Mouse (Mus musculus) kidney, adult 2 months (tissue): ENCODE results near the gene Rnf150. TPM values are rescaled to one million over a fixed set of nuclear protein-coding genes. Genes with fewer than 3 reads are reported as not detected.

Experiments used
- DNase-seq: peaks from one replicate; pipeline ENCODE4 v3.0.0; 2021
- H3K27ac ChIP-seq: fragments of 200-500 bp; 2 replicates; pipeline ENCODE4 v1.5.1; 2012; ENCODE audit warnings: low read depth, low read length, control low read depth, inconsistent platforms; ENCODE audit not compliant: insufficient read depth
- H3K27me3 ChIP-seq: fragments of 200-500 bp; replicated peaks from 2 replicates; pipeline ENCODE4 v1.6.1; 2012; ENCODE audit warnings: mild to moderate bottlenecking, moderate library complexity, low read length, inconsistent platforms; ENCODE audit not compliant: control insufficient read depth, insufficient read depth
- H3K36me3 ChIP-seq: fragments of 200-500 bp; 2 replicates; pipeline ENCODE4 v1.6.1; 2012; ENCODE audit warnings: mild to moderate bottlenecking, moderate library complexity, low read length, inconsistent platforms; ENCODE audit not compliant: control insufficient read depth, insufficient read depth
- H3K4me1 ChIP-seq: fragments of 200-500 bp; 2 replicates; pipeline ENCODE4 v1.6.1; 2011; ENCODE audit warnings: low read length; ENCODE audit not compliant: control insufficient read depth, insufficient read depth
- H3K4me3 ChIP-seq: fragments of 200-500 bp; 2 replicates; pipeline ENCODE4 v1.5.1; 2011; ENCODE audit warnings: mild to moderate bottlenecking, low read depth, low read length, control low read depth; ENCODE audit not compliant: insufficient read depth
- CTCF ChIP-seq: fragments of 200-500 bp; conservative IDR thresholded peaks from 2 replicates; pipeline ENCODE4 v1.5.1; 2011; ENCODE audit warnings: low read depth, mild to moderate bottlenecking, control low read depth, low read length, moderate library complexity, mixed read lengths; ENCODE audit not compliant: insufficient read depth, insufficient read length
- POLR2A ChIP-seq: fragments of 200-500 bp; IDR thresholded peaks from one replicate; pipeline ENCODE4 v1.6.1; 2011; ENCODE audit warnings: low read depth, low read length, control low read depth
- WGBS: fragments of 180-500 bp; shearing (Covaris S2); methylation state at CpG from one replicate; pipeline ENCODE4 v1.1.7; 2018; 5-methylcytosine and 5-hydroxymethylcytosine counted together
- polyA plus RNA-seq: library from polyadenylated mRNA; depleted of rRNA; stranded (reverse); fragments of >200 nt; gene quantifications from 2 replicates; pipeline ENCODE4 v1.2.3, GENCODE M21; 2012

Rnf150 gene
- polyA plus RNA-seq, 1 experiment: 1.6 TPM

GRCm38 (mm10) chr8:82844413-82844812 lies 18.7 kb upstream of the Rnf150 start:
- Histone ChIP-seq H3K4me3 (no peak overlapping the region), H3K27ac (no peak overlapping the region), H3K36me3 (no peaks in the 10 kb centered on the region), H3K4me1 (no peaks in the 10 kb centered on the region), H3K27me3 (no peaks in the 10 kb centered on the region)
- DNase-seq: no peak
- TF ChIP-seq POLR2A (no peak), CTCF (no peak)
- WGBS: 42% methylated on average over 1 of the region's 1 CpGs

GRCm38 (mm10) chr8:82846098-82846497 lies 17.1 kb upstream of the Rnf150 start:
- TF ChIP-seq CTCF (no peak), POLR2A (no peak)
- Histone ChIP-seq H3K36me3 (no peaks in the 10 kb centered on the region), H3K4me1 (no peaks in the 10 kb centered on the region), H3K4me3 (no peak overlapping the region), H3K27ac (no peak overlapping the region), H3K27me3 (no peaks in the 10 kb centered on the region)
- 77% methylated on average over 2 of the region's 2 CpGs for WGBS
- DNase-seq: no peak

DNA sequence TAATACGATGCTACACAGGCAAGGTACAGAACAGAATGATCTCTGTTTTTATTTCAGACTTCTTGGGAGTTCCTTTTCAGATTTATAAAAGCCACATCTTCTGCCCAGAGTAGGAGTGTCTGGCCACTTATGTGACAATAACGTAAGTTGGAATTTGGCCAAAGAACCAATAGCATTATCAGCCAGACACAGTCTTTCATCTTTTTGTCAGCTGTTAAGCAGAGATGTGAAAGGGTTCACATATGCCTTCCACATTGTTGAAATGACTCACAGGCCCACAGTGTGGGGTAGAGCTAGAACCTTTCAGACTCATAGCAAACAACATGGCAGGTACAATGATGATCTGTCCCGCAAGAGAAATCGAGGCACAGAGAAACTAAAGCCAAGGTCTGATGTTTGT lies 16.4 kb upstream of the Rnf150 start:
- Histone ChIP-seq H3K4me1 (no peaks in the 10 kb centered on the region), H3K27ac (no peak overlapping the region), H3K4me3 (no peak overlapping the region), H3K36me3 (no peaks in the 10 kb centered on the region), H3K27me3 (no peaks in the 10 kb centered on the region)
- no peak for DNase-seq
- no peak for TF ChIP-seq CTCF
- no peak for TF ChIP-seq POLR2A
- WGBS: 76% methylated on average over 4 of the region's 4 CpGs

DNA sequence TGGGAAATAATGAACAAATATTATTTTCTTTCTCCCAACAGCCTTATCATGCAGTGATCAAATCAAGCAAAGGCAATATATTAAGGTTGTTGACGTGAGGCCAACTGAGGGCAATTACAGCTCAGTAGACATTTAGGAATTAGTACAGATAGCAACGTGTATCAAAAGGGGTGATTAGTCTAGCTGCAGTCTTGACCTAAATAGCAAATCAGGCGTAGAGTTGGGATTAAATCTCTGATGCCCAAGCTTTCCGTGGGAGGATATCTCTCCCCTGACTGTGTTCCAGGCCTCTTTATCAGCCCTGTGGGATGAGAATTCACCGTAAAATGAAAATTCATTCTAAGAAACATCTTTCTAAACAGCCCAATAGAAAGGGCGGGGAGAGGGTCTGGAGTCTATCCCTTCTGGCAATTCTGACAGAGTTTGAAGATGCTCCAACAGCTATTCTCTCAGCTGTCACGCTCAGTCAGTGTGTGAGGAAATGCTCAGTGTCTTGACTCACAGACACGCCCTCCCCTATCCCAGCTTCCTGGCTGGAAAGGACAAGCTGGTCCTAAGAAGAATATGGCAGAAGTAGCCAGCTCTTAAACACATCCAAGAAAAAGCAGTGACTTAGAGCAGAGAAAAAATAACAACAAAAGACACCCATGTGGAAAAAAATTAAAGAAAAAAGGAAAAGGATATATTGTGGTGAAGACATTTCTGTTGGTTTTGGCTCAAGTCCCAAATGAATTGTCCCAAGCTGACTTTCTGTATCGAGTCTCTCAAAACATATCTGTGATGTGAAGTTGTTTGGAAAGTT lies 4.4 kb upstream of the Rnf150 start:
- H3K4me3 ChIP-seq: no peak overlapping the region
- H3K27me3 ChIP-seq: no peaks in the 10 kb centered on the region
- no peak for DNase-seq
- H3K4me1 ChIP-seq: no peaks in the 10 kb centered on the region
- no peak overlapping the region for H3K27ac ChIP-seq
- TF ChIP-seq POLR2A: no peak
- TF ChIP-seq CTCF: no peak
- H3K36me3 ChIP-seq: no peaks in the 10 kb centered on the region
- WGBS: 48% methylated on average over 9 of the region's 9 CpGs

DNA sequence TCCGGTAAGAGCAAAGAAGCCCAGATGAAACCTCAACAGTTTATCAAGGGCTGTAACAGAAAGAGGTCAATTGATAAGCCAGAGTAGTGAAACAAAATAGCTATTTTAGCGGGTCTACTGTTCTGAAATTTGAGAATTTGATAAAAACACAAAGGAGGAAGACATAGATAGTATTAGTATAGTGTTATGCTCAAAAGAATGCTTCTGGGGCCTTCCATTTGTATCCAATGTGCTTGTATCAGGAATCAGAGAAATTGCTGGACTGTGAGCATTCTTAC lies 3.9 kb upstream of the Rnf150 start:
- WGBS: 68% methylated on average over 2 of the region's 2 CpGs
- Histone ChIP-seq H3K4me3 (no peak overlapping the region), H3K4me1 (no peaks in the 10 kb centered on the region), H3K36me3 (no peaks in the 10 kb centered on the region), H3K27ac (no peak overlapping the region), H3K27me3 (no peaks in the 10 kb centered on the region)
- no peak for TF ChIP-seq CTCF
- no peak for TF ChIP-seq POLR2A
- DNase-seq: no peak

DNA sequence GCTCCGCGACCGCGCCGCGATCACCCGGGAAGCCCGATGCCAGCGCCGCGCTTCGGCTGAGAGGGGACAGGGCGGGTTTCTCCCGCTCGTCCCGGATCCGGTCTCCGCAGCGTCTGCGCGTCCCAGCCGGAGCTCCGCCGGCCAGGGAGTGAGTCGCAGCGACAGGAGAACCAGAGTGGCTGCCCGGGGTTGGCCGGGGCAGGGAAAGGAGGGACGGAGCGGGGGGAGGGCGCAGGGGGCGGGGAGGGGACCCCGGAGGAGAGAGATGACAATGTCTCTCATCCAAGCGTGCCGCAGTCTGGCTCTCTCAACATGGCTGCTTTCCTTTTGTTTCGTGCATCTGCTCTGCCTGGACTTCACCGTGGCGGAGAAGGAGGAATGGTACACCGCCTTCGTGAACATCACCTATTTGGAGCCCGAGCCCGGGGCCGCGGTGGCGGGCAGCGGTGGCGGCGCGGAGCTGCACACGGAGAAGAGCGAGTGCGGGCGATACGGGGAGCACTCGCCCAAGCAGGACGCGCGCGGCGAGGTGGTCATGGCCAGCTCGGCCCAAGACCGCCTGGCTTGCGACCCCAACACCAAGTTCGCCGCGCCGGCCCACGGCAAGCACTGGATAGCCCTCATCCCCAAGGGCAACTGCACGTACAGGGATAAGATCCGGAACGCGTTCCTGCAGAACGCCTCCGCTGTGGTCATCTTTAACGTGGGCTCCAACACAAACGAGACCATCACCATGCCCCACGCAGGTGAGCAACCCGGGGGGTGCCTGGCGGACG lies 777 bp downstream of the Rnf150 start:
- 2% methylated on average over 80 of the region's 80 CpGs for WGBS
- no peaks in the 10 kb centered on the region for H3K27me3 ChIP-seq
- H3K4me3 ChIP-seq: peak overlapping the region; percentile 60
- TF ChIP-seq CTCF (no peak), POLR2A (no peak)
- DNase-seq: peak; percentile 21
- no peaks in the 10 kb centered on the region for H3K36me3 ChIP-seq
- no peak overlapping the region for H3K27ac ChIP-seq
- no peaks in the 10 kb centered on the region; the same call in 1 of the 2 replicates for H3K4me1 ChIP-seq

DNA sequence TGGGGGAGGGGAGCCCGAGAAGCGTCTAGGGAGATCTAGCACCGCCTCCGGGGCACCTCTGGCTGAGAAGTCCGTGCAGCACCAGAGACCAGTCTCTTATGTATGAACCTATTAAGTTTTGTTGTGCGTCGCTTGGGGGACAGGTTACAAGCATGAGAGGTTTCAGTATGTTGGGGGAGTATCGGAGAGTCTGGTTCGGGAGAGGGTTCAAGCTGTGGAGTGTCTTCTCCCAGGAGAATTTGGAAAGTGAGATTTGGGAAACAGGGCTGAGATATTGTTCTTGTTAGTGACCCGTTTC lies 1.3 kb downstream of the Rnf150 start:
- H3K27me3 ChIP-seq: no peaks in the 10 kb centered on the region
- peak; percentile 12 for DNase-seq
- no peak overlapping the region for H3K27ac ChIP-seq
- 5% methylated on average over 10 of the region's 10 CpGs for WGBS
- TF ChIP-seq CTCF (no peak), POLR2A (no peak)
- H3K4me1 ChIP-seq: no peaks in the 10 kb centered on the region; the same call in 1 of the 2 replicates
- peak overlapping the region; percentile 60 for H3K4me3 ChIP-seq
- no peaks in the 10 kb centered on the region for H3K36me3 ChIP-seq
